ENCODE assay signal across 10 mouse cellular contexts in the genomic region with DNA sequence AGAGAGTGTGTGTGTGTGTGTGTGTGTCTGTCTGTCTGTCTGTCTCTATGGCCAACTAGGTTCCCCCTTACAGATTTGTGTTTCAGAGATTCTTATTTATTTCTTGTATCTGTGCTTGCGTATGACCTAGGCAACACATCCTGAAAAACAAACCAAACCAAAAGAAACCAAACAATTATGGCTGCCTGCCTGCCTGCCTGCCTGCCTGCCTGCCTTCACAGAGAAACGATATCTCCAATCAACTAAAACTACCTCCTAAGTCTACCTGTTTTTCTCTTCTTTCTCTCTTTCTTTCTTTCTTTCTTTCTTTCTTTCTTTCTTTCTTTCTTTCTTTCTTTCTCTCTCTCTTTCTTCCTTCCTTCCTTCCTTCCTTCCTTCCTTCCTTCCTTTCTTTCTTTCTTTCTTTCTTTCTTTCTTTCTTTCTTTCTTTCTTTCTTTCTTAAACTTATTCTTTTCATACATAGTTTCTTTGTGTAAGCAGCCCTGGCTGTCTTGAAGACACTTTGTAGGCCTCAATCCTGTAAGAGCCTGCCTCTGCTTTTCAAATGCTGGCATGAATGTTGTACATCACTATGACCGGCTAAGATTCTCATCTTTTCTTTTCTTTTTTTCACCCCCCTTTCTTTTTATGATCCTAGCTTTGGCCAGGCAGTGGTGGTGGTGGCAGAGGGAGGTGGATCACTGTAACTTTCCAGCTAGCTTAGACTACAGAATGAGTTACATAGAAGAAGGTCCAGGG. TPM values are rescaled to one million over a fixed set of nuclear protein-coding genes. Genes with fewer than 3 reads are reported as not detected.
DNase-seq lines count a peak whose midpoint lies in the region; ATAC-seq and TF ChIP-seq lines count a peak whose summit lies in the region.
"Not testable (repeated sequence)": the region's sequence is repeated elsewhere in the genome, so short reads cannot be mapped to it uniquely, and the experiment has no call there.
"Had no signal": no experiment of that assay in that cellular context is flagged by ENCODE, and none has a peak within 500 bp of the region (broad histone marks: within the 10 kb centered on the region; RNA-seq: fewer than 3 reads in every experiment).

No protein-coding gene starts in this region.

- not testable (repeated sequence) for H3K27me3 ChIP-seq in MEL (ENCODE audit: control insufficient read depth in 1 of 2, insufficient read depth in 2 of 2, low read length in 2 of 2); forebrain, embryonic 11.5 days (ENCODE audit: control insufficient read depth, insufficient read depth, low read length); hindbrain, embryonic 11.5 days (ENCODE audit: control insufficient read depth, insufficient read depth, low read length); lung, embryonic 16.5 days (ENCODE audit: control insufficient read depth, insufficient read depth, low read depth, low read length)

- not testable (repeated sequence) for H3K9me3 ChIP-seq in MEL (replicated peaks; ENCODE audit: insufficient read depth, low read length); forebrain, embryonic 11.5 days (ENCODE audit: control insufficient read depth, low read length); hindbrain, embryonic 11.5 days (ENCODE audit: control insufficient read depth, low read length); lung, embryonic 16.5 days (ENCODE audit: control insufficient read depth, low read length)

- WGBS in forebrain, embryonic 11.5 days: 77% methylated on average over 3 of the region's 3 CpGs
- whole genome bisulfite sequencing in hindbrain, embryonic 11.5 days: 77% methylated on average over 3 of the region's 3 CpGs
- WGBS in lung, embryonic 16.5 days: 68% methylated on average over 3 of the region's 3 CpGs

- 0 out of 2 replicates have a peak, but pooled peaks have one; percentile 63 for ATAC-seq in forebrain, embryonic 11.5 days (replicated peaks; ENCODE audit: low FRiP score)
- ATAC-seq in hindbrain, embryonic 11.5 days (ENCODE audit: low FRiP score): peak; percentile 71
- 0 out of 2 replicates have a peak, but pooled peaks have one; percentile 53 for ATAC-seq in lung, embryonic 16.5 days (ENCODE audit: low read depth)

- peak; percentile 98 for DNase-seq in MEL (ENCODE audit: low read depth, low spot score)
- DNase-seq in c-Kit-positive CD71-positive TER-119-positive erythroid progenitor cells, embryonic 14.5 days (ENCODE audit: low spot score): peak; percentile 75
- peak; percentile 82 for DNase-seq in forebrain, embryonic 11.5 days (ENCODE audit: low spot score)
- peak; percentile 54 for DNase-seq in hindbrain, embryonic 11.5 days (ENCODE audit: low spot score)
- DNase-seq in layer of hippocampus, adult 2 months (ENCODE audit: low spot score in 2 of 2): peak; percentile 46 to 49
- peak; percentile 10 for DNase-seq in ovary, postnatal 36 days (ENCODE audit: low spot score)
- peak; percentile 64 for DNase-seq in thymus, postnatal 4 days

- not testable (repeated sequence) for H3K4me2 ChIP-seq in forebrain, embryonic 11.5 days (ENCODE audit: low read depth, low read length, severe bottlenecking); hindbrain, embryonic 11.5 days (replicated peaks; ENCODE audit: low read depth, low read length); lung, embryonic 16.5 days (ENCODE audit: low read depth, low read length)

- not testable (repeated sequence) for H3K4me3 ChIP-seq in MEL (ENCODE audit: control insufficient read depth in 1 of 2, insufficient read depth in 1 of 2, low read depth in 2 of 2, low read length in 2 of 2); forebrain, embryonic 11.5 days (ENCODE audit: low read depth, low read length); hindbrain, embryonic 11.5 days (ENCODE audit: low read depth, low read length); layer of hippocampus, adult 2 months; lung, embryonic 16.5 days (ENCODE audit: low read length)

- H3K9ac ChIP-seq in MEL (ENCODE audit: control insufficient read depth, low read depth, low read length, poor library complexity, severe bottlenecking); forebrain, embryonic 11.5 days (ENCODE audit: low read length); hindbrain, embryonic 11.5 days (ENCODE audit: low read depth, low read length); lung, embryonic 16.5 days (ENCODE audit: low read length): not testable (repeated sequence)

- not testable (repeated sequence) for H3K36me3 ChIP-seq in MEL (ENCODE audit: control insufficient read depth in 1 of 2, insufficient read depth in 2 of 2, low read length in 2 of 2); forebrain, embryonic 11.5 days (ENCODE audit: control insufficient read depth, insufficient read depth, low read length); hindbrain, embryonic 11.5 days (ENCODE audit: control insufficient read depth, insufficient read depth, low read length); lung, embryonic 16.5 days (ENCODE audit: control insufficient read depth, insufficient read depth, low read length)

- H3K27ac ChIP-seq in MEL (ENCODE audit: control insufficient read depth, low read depth, low read length); forebrain, embryonic 11.5 days (ENCODE audit: low read depth, low read length); hindbrain, embryonic 11.5 days (ENCODE audit: low read depth, low read length); layer of hippocampus, adult 2 months; lung, embryonic 16.5 days (ENCODE audit: low read length): not testable (repeated sequence)

- H3K4me1 ChIP-seq in MEL (ENCODE audit: control insufficient read depth in 1 of 2, insufficient read depth in 2 of 2, low read length in 2 of 2); forebrain, embryonic 11.5 days (replicated peaks; ENCODE audit: control insufficient read depth, insufficient read depth, low read length); hindbrain, embryonic 11.5 days (replicated peaks; ENCODE audit: control insufficient read depth, insufficient read depth, low read length); lung, embryonic 16.5 days (replicated peaks; ENCODE audit: control insufficient read depth, insufficient read depth, low read length): not testable (repeated sequence)

- not testable (repeated sequence) for TF ChIP-seq RAD21 in MEL (IDR thresholded peaks at IDR 0.05; ENCODE audit: low read depth, low read length)

- not testable (repeated sequence) for TF ChIP-seq CTCF in MEL (IDR thresholded peaks at IDR 0.05 in 2 of 3, conservative IDR thresholded peaks at IDR 0.05 in 1 of 3; ENCODE audit: control insufficient read depth in 1 of 3, insufficient read depth in 1 of 3, low read depth in 2 of 3, low read length in 3 of 3, poor library complexity in 1 of 3, severe bottlenecking in 1 of 3); layer of hippocampus, adult 2 months (conservative IDR thresholded peaks at IDR 0.05)

- not testable (repeated sequence) for TF ChIP-seq EP300 in MEL (IDR thresholded peaks at IDR 0.05; ENCODE audit: low read depth in 1 of 2, low read length in 2 of 2)

- H3K79me2 ChIP-seq in MEL (ENCODE audit: control insufficient read depth, insufficient read depth, low read length, poor library complexity): not testable (repeated sequence)

- not testable (repeated sequence) for TF ChIP-seq POLR2A in MEL (IDR thresholded peaks at IDR 0.05; ENCODE audit: control insufficient read depth in 1 of 2, insufficient read depth in 1 of 2, low read depth in 1 of 2, low read length in 2 of 2, poor library complexity in 1 of 2)

TF ChIP-seq in MEL, 35 proteins besides CTCF, POLR2A, EP300 and RAD21:
- TF ChIP-seq MXI1 (IDR thresholded peaks at IDR 0.05; ENCODE audit: low read depth, low read length) (peak; percentile 3; the same call in 1 of the 2 replicates), USF2 (IDR thresholded peaks at IDR 0.05; ENCODE audit: borderline replicate concordance in 1 of 2, insufficient read depth in 1 of 2, low read depth in 1 of 2, low read length in 2 of 2) (0 out of 4 replicates have a peak, but pooled peaks of 1 of the 2 experiments have one; percentile 16), ETS1 (IDR thresholded peaks at IDR 0.05; ENCODE audit: low read depth, low read length) (0 out of 2 replicates have a peak, but pooled peaks have one; percentile 13)

RNA-seq across cellular contexts. Expression of gene Gm14496, which starts 59.7 kb away (rescaled TPM):
- not detected in 2 replicates for total RNA-seq in MEL (2012; rRNA removed)
- polyA plus RNA-seq in MEL (2012; ENCODE audit: insufficient read depth in 1 of 2, insufficient read length in 2 of 2, low read depth in 1 of 2, low replicate concordance in 2 of 2, missing spikeins in 1 of 2): under 1 TPM in 1 of 2 experiments, not detected in 1; 0.01 TPM
- polyA plus RNA-seq in forebrain, embryonic 11.5 days (2014; fragmentation: Nextera tagmentation; extraction: Ambion mirVana): not detected in 2 replicates
- polyA plus RNA-seq in hindbrain, embryonic 11.5 days (2014; fragmentation: Nextera tagmentation; extraction: Ambion mirVana): not detected in 2 replicates
- not detected for total RNA-seq in layer of hippocampus, adult 2 months (2021)
- not detected in 2 replicates for polyA plus RNA-seq in lung, embryonic 16.5 days (2015; fragmentation: Nextera tagmentation; extraction: Ambion mirVana)
- total RNA-seq: gastrocnemius, postnatal 36 days; left cerebral cortex, postnatal 36 days had no signal

Comparison
In these comparisons a context has a peak if more than half of its experiments do, and no peak if none do; other contexts are left out.
1. DNase-seq: peak in every context shown above with its lines; median percentile 98 in MEL; 82 in forebrain, embryonic 11.5 days; 75 in c-Kit-positive CD71-positive TER-119-positive erythroid progenitor cells, embryonic 14.5 days; 64 in thymus, postnatal 4 days; 54 in hindbrain, embryonic 11.5 days; 48 in layer of hippocampus, adult 2 months; 10 in ovary, postnatal 36 days.